Mouse (Mus musculus) ES-Bruce4 (cell line): Measurements from ENCODE around the gene M6pr. TPM values are rescaled to one million over a fixed set of nuclear protein-coding genes. Genes with fewer than 3 reads are reported as not detected.

ENCODE experiments used
- H3K27ac ChIP-seq: 2 replicates; pipeline ENCODE4 v1.5.1; 2012; ENCODE audit warnings: low read length, inconsistent platforms; ENCODE audit not compliant: insufficient read depth
- H3K27me3 ChIP-seq: 2 replicates; pipeline ENCODE4 v1.6.1; 2012; ENCODE audit warnings: mild to moderate bottlenecking, low read length, inconsistent platforms; ENCODE audit not compliant: control insufficient read depth, poor library complexity, insufficient read depth, severe bottlenecking
- H3K36me3 ChIP-seq: 2 replicates; pipeline ENCODE4 v1.6.1; 2012; ENCODE audit warnings: inconsistent platforms, mild to moderate bottlenecking, low read length, moderate library complexity; ENCODE audit not compliant: control insufficient read depth, poor library complexity, insufficient read depth, severe bottlenecking
- H3K4me1 ChIP-seq: one replicate; pipeline ENCODE4 v1.8.1; 2011; ENCODE audit warnings: low read length; ENCODE audit not compliant: control insufficient read depth, insufficient read depth
- H3K4me3 ChIP-seq: 2 replicates; pipeline ENCODE4 v1.5.1; 2011; ENCODE audit warnings: low read depth, mild to moderate bottlenecking, low read length
- H3K9ac ChIP-seq: 2 replicates; pipeline ENCODE4 v1.6.1; 2012; ENCODE audit warnings: low read depth, mild to moderate bottlenecking, inconsistent platforms; ENCODE audit not compliant: poor library complexity, severe bottlenecking
- H3K9me3 ChIP-seq: replicated peaks from 2 replicates; pipeline ENCODE4 v1.6.1; 2012; ENCODE audit warnings: mild to moderate bottlenecking, low read length, inconsistent platforms; ENCODE audit not compliant: control insufficient read depth, poor library complexity, insufficient read depth, severe bottlenecking
- CTCF ChIP-seq: IDR thresholded peaks from one replicate; pipeline ENCODE4 v1.8.1; 2011; ENCODE audit warnings: low read depth, low read length
- EP300 ChIP-seq: IDR thresholded peaks from 2 replicates; pipeline ENCODE4 v1.6.1; 2011; ENCODE audit warnings: low read depth, low read length; ENCODE audit not compliant: insufficient read depth
- POLR2A ChIP-seq: IDR thresholded peaks from one replicate; pipeline ENCODE4 v1.8.1; 2011; ENCODE audit warnings: low read length; ENCODE audit not compliant: insufficient read depth
- polyA plus RNA-seq: library from polyadenylated mRNA; stranded (reverse); fragments of >200 nt; gene quantifications from 2 replicates; pipeline ENCODE4 v1.2.4, GENCODE M21; 2011; ENCODE audit warnings: low read depth; ENCODE audit not compliant: missing spikeins, insufficient read depth, insufficient read length

M6pr gene
- polyA plus RNA-seq, 1 experiment: 104 TPM

GRCm38 (mm10) chr6:122337546-122337945, 29.0 kb downstream of the M6pr start:
- Histone ChIP-seq H3K27ac (peak overlapping the region; percentile 98), H3K27me3 (no peaks in the 10 kb centered on the region), H3K4me1 (no peaks in the 10 kb centered on the region), H3K36me3 (peaks cover 48% of the 10 kb centered on the region), H3K4me3 (peak overlapping the region; percentile 98), H3K9ac (peak overlapping the region; percentile 91), H3K9me3 (no peaks in the 10 kb centered on the region)
- TF ChIP-seq POLR2A: no peak
- TF ChIP-seq CTCF: no peak
- no peak for TF ChIP-seq EP300

- peak overlapping the region; percentile 96 for H3K27ac ChIP-seq
- H3K9ac ChIP-seq: peak overlapping the region; percentile 91
- TF ChIP-seq EP300 (peak; percentile 53; the same call in 1 of the 2 replicates), CTCF (no peak)
- peaks cover 32% of the 10 kb centered on the region for H3K36me3 ChIP-seq
- peak overlapping the region; percentile 89 for H3K4me3 ChIP-seq
- H3K4me1 ChIP-seq: no peaks in the 10 kb centered on the region
- H3K27me3 ChIP-seq: no peaks in the 10 kb centered on the region
- no peaks in the 10 kb centered on the region for H3K9me3 ChIP-seq
Observed at GRCm38 (mm10) chr6:122339047-122339647, 30.6 kb downstream of the M6pr start.

- peaks cover 26% of the 10 kb centered on the region for H3K36me3 ChIP-seq
- H3K9ac ChIP-seq: peak overlapping the region; percentile 91
Observed at GRCm38 (mm10) chr6:122339648-122340341, 31.3 kb downstream of the M6pr start.

GRCm38 (mm10) chr6:122340349-122341000, 32.0 kb downstream of the M6pr start, which contains the start of gene Phc1:
TSS of gene Phc1 (minus strand) at chr6:122340561.
- H3K4me1 ChIP-seq: no peaks in the 10 kb centered on the region
- H3K36me3 ChIP-seq: peaks cover 19% of the 10 kb centered on the region
- H3K9ac ChIP-seq: peak within 1 kb of the TSS; percentile 91
- peak; percentile 55 for TF ChIP-seq POLR2A
- no peak for TF ChIP-seq CTCF
- TF ChIP-seq EP300: peak; percentile 98
- peak within 1 kb of the TSS; percentile 93 for H3K4me3 ChIP-seq
- H3K27me3 ChIP-seq: no peaks in the 10 kb centered on the region
- H3K9me3 ChIP-seq: no peaks in the 10 kb centered on the region
- peak within 1 kb of the TSS; percentile 100 for H3K27ac ChIP-seq

More at GRCm38 (mm10) chr6:122339648-122340341, 31.3 kb downstream of the M6pr start:
- TF ChIP-seq POLR2A (no peak), EP300 (no peak), CTCF (no peak)
- no peaks in the 10 kb centered on the region for H3K9me3 ChIP-seq
- H3K27me3 ChIP-seq: no peaks in the 10 kb centered on the region
- no peaks in the 10 kb centered on the region for H3K4me1 ChIP-seq
- H3K27ac ChIP-seq: peak overlapping the region; percentile 100
- peak overlapping the region; percentile 93 for H3K4me3 ChIP-seq

GRCm38 (mm10) chr6:122341038-122341810, 32.7 kb downstream of the M6pr start:
- peak overlapping the region; percentile 100 for H3K27ac ChIP-seq
- no peaks in the 10 kb centered on the region for H3K4me1 ChIP-seq
- no peaks in the 10 kb centered on the region for H3K27me3 ChIP-seq
- TF ChIP-seq EP300 (peak; percentile 100), CTCF (no peak)
- H3K4me3 ChIP-seq: no peak overlapping the region
- peak overlapping the region; percentile 91; the same call in 1 of the 2 replicates for H3K9ac ChIP-seq
- H3K36me3 ChIP-seq: peaks cover 13% of the 10 kb centered on the region
- H3K9me3 ChIP-seq: no peaks in the 10 kb centered on the region
